Comparison of ENCODE assay signal across 10 mouse cellular contexts in genomic region chr9:56159456-56159855, GRCm38 (mm10). TPM values are rescaled to one million over a fixed set of nuclear protein-coding genes. Genes with fewer than 3 reads are reported as not detected.
A peak's percentile ranks its signal among the peaks of the same experiment; 100 is the strongest.
DNase-seq lines count a peak whose midpoint lies in the region; ATAC-seq and TF ChIP-seq lines count a peak whose summit lies in the region.
"Had no signal": no experiment of that assay in that cellular context is flagged by ENCODE, and none has a peak within 500 bp of the region (broad histone marks: within the 10 kb centered on the region; RNA-seq: fewer than 3 reads in every experiment).

No protein-coding gene starts in this region.

- peak overlapping the region; percentile 93; the same call in 1 of the 2 replicates for H3K4me3 ChIP-seq in kidney, postnatal 0 days (replicated peaks; ENCODE audit: low read depth, low read length)
- peak overlapping the region; percentile 72 for H3K4me3 ChIP-seq in embryonic fibroblast, embryonic 13.5 days (ENCODE audit: insufficient read depth, low read length)
- H3K4me3 ChIP-seq in limb, embryonic 10.5 days = peak overlapping the region; percentile 98
- peak overlapping the region; percentile 99 for H3K4me3 ChIP-seq in neural tube, embryonic 14.5 days (ENCODE audit: low read depth, low read length)

- H3K36me3 ChIP-seq in kidney, postnatal 0 days (ENCODE audit: insufficient read depth, low read length) = no peaks in the 10 kb centered on the region
- H3K36me3 ChIP-seq in limb, embryonic 10.5 days = no peaks in the 10 kb centered on the region
- no peaks in the 10 kb centered on the region for H3K36me3 ChIP-seq in neural tube, embryonic 14.5 days (ENCODE audit: control insufficient read depth, insufficient read depth, low read length)

- H3K27ac ChIP-seq in kidney, postnatal 0 days = no peak overlapping the region
- H3K27ac ChIP-seq in embryonic fibroblast, embryonic 13.5 days (ENCODE audit: insufficient read depth, low read length) = no peak overlapping the region
- H3K27ac ChIP-seq in limb, embryonic 10.5 days = peak overlapping the region; percentile 99
- no peak overlapping the region for H3K27ac ChIP-seq in neural tube, embryonic 14.5 days (ENCODE audit: low read depth, low read length)

- peak overlapping the region; percentile 59 for H3K4me2 ChIP-seq in kidney, postnatal 0 days (ENCODE audit: low read length)
- H3K4me2 ChIP-seq in neural tube, embryonic 14.5 days (ENCODE audit: low read depth, low read length) = peak overlapping the region; percentile 76

- H3K27me3 ChIP-seq in kidney, postnatal 0 days (ENCODE audit: insufficient read depth, low read length) = no peaks in the 10 kb centered on the region
- no peaks in the 10 kb centered on the region; the same call in 1 of the 2 replicates for H3K27me3 ChIP-seq in limb, embryonic 10.5 days (ENCODE audit: low read depth, poor library complexity, severe bottlenecking)
- no peaks in the 10 kb centered on the region for H3K27me3 ChIP-seq in neural tube, embryonic 14.5 days (ENCODE audit: control insufficient read depth, insufficient read depth, low read length)

- WGBS in kidney, postnatal 0 days = 8% methylated on average over 2 of the region's 2 CpGs
- WGBS in limb, embryonic 10.5 days = 14% methylated on average over 2 of the region's 2 CpGs
- WGBS in neural tube, embryonic 14.5 days = 3% methylated on average over 2 of the region's 2 CpGs

- H3K4me1 ChIP-seq in kidney, postnatal 0 days (replicated peaks; ENCODE audit: insufficient read depth, low read length) = peaks cover 13% of the 10 kb centered on the region; the same call in 1 of the 2 replicates
- peaks cover 4% of the 10 kb centered on the region for H3K4me1 ChIP-seq in embryonic fibroblast, embryonic 13.5 days (ENCODE audit: control insufficient read depth, insufficient read depth, low read length)
- H3K4me1 ChIP-seq in limb, embryonic 10.5 days = peaks cover 32% of the 10 kb centered on the region
- H3K4me1 ChIP-seq in neural tube, embryonic 14.5 days (ENCODE audit: control insufficient read depth, insufficient read depth, low read length) = peaks cover 17% of the 10 kb centered on the region

- no peak for TF ChIP-seq CTCF in kidney, postnatal 0 days (IDR thresholded peaks at IDR 0.05; ENCODE audit: low read depth)
- no peak for TF ChIP-seq CTCF in embryonic fibroblast, embryonic 13.5 days (IDR thresholded peaks at IDR 0.05; ENCODE audit: borderline replicate concordance, insufficient read depth, low read length)

- ATAC-seq in kidney, postnatal 0 days (replicated peaks; ENCODE audit: low FRiP score, low read depth) = no peak
- ATAC-seq in neural tube, embryonic 14.5 days (ENCODE audit: low read depth) = no peak
- ATAC-seq in megakaryocyte, adult 5-6 weeks (ENCODE audit: poor library complexity, severe bottlenecking) = no peak

- no peak for DNase-seq in kidney, postnatal 0 days (ENCODE audit: low spot score)
- DNase-seq in kidney, postnatal 14 days = no peak
- no peak for DNase-seq in limb, embryonic 10.5 days (ENCODE audit: low spot score)
- DNase-seq in thymus, postnatal 36 days = no peak
- DNase-seq in layer of hippocampus, postnatal 36 days = no peak
- DNase-seq: cerebellum, adult 9-11 months; kidney, postnatal 25 days had no signal

- TF ChIP-seq POLR2A in embryonic fibroblast, embryonic 13.5 days (IDR thresholded peaks at IDR 0.05; ENCODE audit: low read depth, low read length) = no peak

- H3K9ac ChIP-seq in kidney, postnatal 0 days (ENCODE audit: low read depth, low read length) = 0 out of 2 replicates have a peak overlapping the region, but pooled peaks have one; percentile 94
- peak overlapping the region; percentile 99; the same call in 1 of the 2 replicates for H3K9ac ChIP-seq in neural tube, embryonic 14.5 days (replicated peaks; ENCODE audit: low read depth, low read length)

- no peaks in the 10 kb centered on the region for H3K9me3 ChIP-seq in kidney, postnatal 0 days (replicated peaks; ENCODE audit: low read length)
- H3K9me3 ChIP-seq in limb, embryonic 10.5 days (replicated peaks) = no peaks in the 10 kb centered on the region
- no peaks in the 10 kb centered on the region for H3K9me3 ChIP-seq in neural tube, embryonic 14.5 days (ENCODE audit: control insufficient read depth, low read length)

RNA-seq across cellular contexts. Expression of gene Tspan3, which starts 5.8 kb away (rescaled TPM):
- 452 and 462 TPM in 2 replicates for polyA plus RNA-seq in kidney, postnatal 0 days (2015; fragmentation: Nextera tagmentation; extraction: Ambion mirVana)
- polyA plus RNA-seq in embryonic fibroblast, embryonic 13.5 days (2011; ENCODE audit: insufficient read length, low read depth, missing spikeins) = 178 and 183 TPM in 2 replicates
- 410 and 450 TPM in 2 replicates for polyA plus RNA-seq in limb, embryonic 10.5 days (2016; fragmentation: Nextera tagmentation; extraction: Ambion mirVana)
- polyA plus RNA-seq in neural tube, embryonic 14.5 days (2014; fragmentation: Nextera tagmentation; extraction: Ambion mirVana) = 598 and 623 TPM in 2 replicates
- total RNA-seq in layer of hippocampus, postnatal 36 days (2021) = 100 to 1,000 TPM; 329 to 341 TPM
- 22.5 and 28.9 TPM in 2 replicates for total RNA-seq in megakaryocyte, adult 5-6 weeks (2015)
- 17.9 and 20.4 TPM in 2 replicates for total RNA-seq in megakaryocyte, adult 5-6 weeks (2017)
